Mouse (Mus musculus) intestine, postnatal 0 days (tissue): ENCODE measurements around the gene Isyna1. TPM values are rescaled to one million over a fixed set of nuclear protein-coding genes. Genes with fewer than 3 reads are reported as not detected.

ENCODE experiments used
- ATAC-seq: fragments of 200-750 bp; cut with Nextera tagmentation; 2 replicates; pipeline ENCODE4 v1.8.0; 2017; ENCODE audit warnings: mild to moderate bottlenecking, moderate TSS enrichment, moderate library complexity
- H3K27ac ChIP-seq: fragments of 300-500 bp; sonication (generic); 2 replicates; pipeline ENCODE4 v1.5.1; 2014; ENCODE audit warnings: mild to moderate bottlenecking, low read depth, low read length, moderate library complexity
- H3K27me3 ChIP-seq: fragments of 300-500 bp; sonication (generic); replicated peaks from 2 replicates; pipeline ENCODE4 v1.6.1; 2014; ENCODE audit warnings: low read length, mixed read lengths; ENCODE audit not compliant: control insufficient read depth, insufficient read depth
- H3K36me3 ChIP-seq: fragments of 300-500 bp; sonication (generic); 2 replicates; pipeline ENCODE4 v1.6.1; 2014; ENCODE audit warnings: mild to moderate bottlenecking, moderate library complexity; ENCODE audit not compliant: control insufficient read depth, insufficient read depth
- H3K4me1 ChIP-seq: fragments of 300-500 bp; sonication (generic); replicated peaks from 2 replicates; pipeline ENCODE4 v1.6.1; 2014; ENCODE audit warnings: antibody characterized with exemption, low read length, mixed read lengths; ENCODE audit not compliant: control insufficient read depth, insufficient read depth
- H3K4me2 ChIP-seq: fragments of 300-500 bp; sonication (generic); replicated peaks from 2 replicates; pipeline ENCODE4 v1.6.1; 2014; ENCODE audit warnings: low read depth, mild to moderate bottlenecking, moderate library complexity
- H3K4me3 ChIP-seq: fragments of 300-500 bp; sonication (generic); 2 replicates; pipeline ENCODE4 v1.5.1; 2014; ENCODE audit warnings: low read depth, low read length
- H3K9ac ChIP-seq: fragments of 300-500 bp; sonication (generic); 2 replicates; pipeline ENCODE4 v1.6.1; 2014; ENCODE audit warnings: mild to moderate bottlenecking, low read depth, low read length
- H3K9me3 ChIP-seq: fragments of 300-500 bp; sonication (generic); 2 replicates; pipeline ENCODE4 v1.6.1; 2016; ENCODE audit warnings: mixed run types; ENCODE audit not compliant: control insufficient read depth
- CTCF ChIP-seq: sonication (generic); IDR thresholded peaks from 2 replicates; pipeline ENCODE4 v1.5.1; 2016; ENCODE audit warnings: low read depth, mild to moderate bottlenecking, control low read depth, antibody characterized with exemption, moderate library complexity
- WGBS: fragments of 180-500 bp; shearing (Covaris S2); extraction: QIAGEN DNeasy Blood & Tissue Kit; methylation state at CpG from one replicate; pipeline ENCODE4 v1.1.7; 2014; 5-methylcytosine and 5-hydroxymethylcytosine counted together
- polyA plus RNA-seq: library from polyadenylated mRNA; unstranded; fragments of >200 nt; fragmentation: Nextera tagmentation; extraction: Ambion mirVana; gene quantifications from 2 replicates; pipeline ENCODE4 v1.2.1, GENCODE M21; 2015

The Isyna1 gene
- polyA plus RNA-seq, 1 experiment from 2014 or later: 21.0 TPM

- H3K9ac ChIP-seq: no peak overlapping the region
- peaks cover 11% of the 10 kb centered on the region; the same call in 1 of the 2 replicates for H3K4me1 ChIP-seq
- WGBS: 93% methylated on average over 12 of the region's 12 CpGs
- peaks cover 31% of the 10 kb centered on the region; the same call in 1 of the 2 replicates for H3K36me3 ChIP-seq
- H3K4me2 ChIP-seq: no peak overlapping the region
- H3K27me3 ChIP-seq: no peaks in the 10 kb centered on the region
- no peaks in the 10 kb centered on the region for H3K9me3 ChIP-seq
- no peak for ATAC-seq
- no peak for TF ChIP-seq CTCF
- no peak overlapping the region for H3K4me3 ChIP-seq
- no peak overlapping the region for H3K27ac ChIP-seq
Observed at GRCm38 (mm10) chr8:70595811-70596210, 1.6 kb downstream of the Isyna1 start.

- no peaks in the 10 kb centered on the region for H3K9me3 ChIP-seq
- H3K9ac ChIP-seq: no peak overlapping the region
- no peak for ATAC-seq
- peaks cover 11% of the 10 kb centered on the region; the same call in 1 of the 2 replicates for H3K4me1 ChIP-seq
- no peaks in the 10 kb centered on the region for H3K27me3 ChIP-seq
- H3K27ac ChIP-seq: no peak overlapping the region
- H3K4me2 ChIP-seq: no peak overlapping the region
- H3K4me3 ChIP-seq: no peak overlapping the region
- WGBS: 93% methylated on average over 18 of the region's 18 CpGs
- TF ChIP-seq CTCF: no peak
- H3K36me3 ChIP-seq: peaks cover 29% of the 10 kb centered on the region; the same call in 1 of the 2 replicates
Observed at GRCm38 (mm10) chr8:70596216-70596615, 2.0 kb downstream of the Isyna1 start.

GRCm38 (mm10) chr8:70596775-70597416, 2.7 kb downstream of the Isyna1 start:
- peaks cover 11% of the 10 kb centered on the region; the same call in 1 of the 2 replicates for H3K4me1 ChIP-seq

GRCm38 (mm10) chr8:70597417-70598272, 3.5 kb downstream of the Isyna1 start:
- Histone ChIP-seq H3K4me2 (peak overlapping the region; percentile 60), H3K9ac (peak overlapping the region; percentile 22; the same call in 1 of the 2 replicates), H3K36me3 (peaks cover 17% of the 10 kb centered on the region; the same call in 1 of the 2 replicates), H3K4me3 (peak overlapping the region; percentile 27), H3K27me3 (no peaks in the 10 kb centered on the region), H3K9me3 (no peaks in the 10 kb centered on the region), H3K27ac (no peak overlapping the region), H3K4me1 (peaks cover 11% of the 10 kb centered on the region; the same call in 1 of the 2 replicates)
- ATAC-seq: no peak
- TF ChIP-seq CTCF: no peak
- WGBS: 36% methylated on average over 66 of the region's 68 CpGs

More at GRCm38 (mm10) chr8:70596775-70597416, 2.7 kb downstream of the Isyna1 start:
- Histone ChIP-seq H3K27me3 (no peaks in the 10 kb centered on the region), H3K4me3 (no peak overlapping the region), H3K36me3 (peaks cover 22% of the 10 kb centered on the region; the same call in 1 of the 2 replicates), H3K4me2 (no peak overlapping the region), H3K27ac (no peak overlapping the region), H3K9me3 (no peaks in the 10 kb centered on the region), H3K9ac (no peak overlapping the region)
- WGBS: 92% methylated on average over 17 of the region's 17 CpGs
- ATAC-seq: no peak
- peak; percentile 41 for TF ChIP-seq CTCF

- no peak overlapping the region; the same call in 1 of the 2 replicates for H3K9ac ChIP-seq
- no peak overlapping the region for H3K27ac ChIP-seq
- peak overlapping the region; percentile 27 for H3K4me3 ChIP-seq
- TF ChIP-seq CTCF: peak; percentile 91
- WGBS: 14% methylated on average over 29 of the region's 29 CpGs
- no peaks in the 10 kb centered on the region for H3K9me3 ChIP-seq
- peak; percentile 22; the same call in 1 of the 2 replicates for ATAC-seq
- H3K36me3 ChIP-seq: peaks cover 17% of the 10 kb centered on the region; the same call in 1 of the 2 replicates
- H3K4me1 ChIP-seq: peaks cover 10% of the 10 kb centered on the region; the same call in 1 of the 2 replicates
- no peaks in the 10 kb centered on the region for H3K27me3 ChIP-seq
- H3K4me2 ChIP-seq: peak overlapping the region; percentile 60
Observed at GRCm38 (mm10) chr8:70598283-70598682, 4.1 kb downstream of the Isyna1 start.

- TF ChIP-seq CTCF: no peak
- Histone ChIP-seq H3K36me3 (peaks cover 17% of the 10 kb centered on the region; the same call in 1 of the 2 replicates), H3K4me3 (no peak overlapping the region), H3K27me3 (no peaks in the 10 kb centered on the region), H3K9me3 (no peaks in the 10 kb centered on the region), H3K27ac (no peak overlapping the region), H3K9ac (no peak overlapping the region), H3K4me1 (peaks cover 6% of the 10 kb centered on the region; the same call in 1 of the 2 replicates), H3K4me2 (peak overlapping the region; percentile 60)
- no peak for ATAC-seq
- whole genome bisulfite sequencing: 42% methylated on average over 10 of the region's 10 CpGs
Observed at GRCm38 (mm10) chr8:70598722-70599121, 4.5 kb downstream of the Isyna1 start.
